Mouse (Mus musculus): ENCODE data around the gene Scube2. TPM values are rescaled to one million over a fixed set of nuclear protein-coding genes. Genes with fewer than 3 reads are reported as not detected.

The Scube2 gene
- total RNA-seq, 2 experiments from 2014 or later, result not detected

GRCm38 (mm10) chr7:109751427-109752007, 114.0 kb downstream of the Scube2 start:
- ATAC-seq (replicated peaks; ENCODE audit: poor library complexity, severe bottlenecking), result 0 out of 2 replicates have a peak, but pooled peaks have one; percentile 3

Other genes with a start within 250 kb of the Scube2 start
- 0.49 TPM in 1 of 2 replicates, not detected in the other for gene St5, start 162.1 kb downstream of the Scube2 start, total RNA-seq (2014; fragmentation: Nextera tagmentation)
- 0.72 and 1.6 TPM in 2 replicates for gene St5, start 162.1 kb downstream of the Scube2 start, total RNA-seq (2017)
- 44.7 and 52.5 TPM in 2 replicates for gene Akip1, start 162.0 kb downstream of the Scube2 start, total RNA-seq (2014; fragmentation: Nextera tagmentation)
- gene Akip1, start 162.0 kb downstream of the Scube2 start, total RNA-seq (2017), result 20.8 and 25.9 TPM in 2 replicates
- gene BC051019, start 141.8 kb downstream of the Scube2 start, total RNA-seq (2014; fragmentation: Nextera tagmentation), result not detected in 2 replicates
- not detected in 2 replicates for gene BC051019, start 141.8 kb downstream of the Scube2 start, total RNA-seq (2017)
- gene Ascl3, start 134.0 kb downstream of the Scube2 start, total RNA-seq (2014; fragmentation: Nextera tagmentation), result not detected in 2 replicates
- gene Ascl3, start 134.0 kb downstream of the Scube2 start, total RNA-seq (2017), result not detected in 2 replicates
- gene Tmem9b, start 112.8 kb downstream of the Scube2 start, total RNA-seq (2014; fragmentation: Nextera tagmentation), result 29.3 and 33.6 TPM in 2 replicates
- gene Tmem9b, start 112.8 kb downstream of the Scube2 start, total RNA-seq (2017), result 20.3 and 28.0 TPM in 2 replicates
- gene Nrip3, start 83.7 kb downstream of the Scube2 start, total RNA-seq (2014; fragmentation: Nextera tagmentation), result not detected in 2 replicates
- not detected in 2 replicates for gene Nrip3, start 83.7 kb downstream of the Scube2 start, total RNA-seq (2017)
- 79.8 and 85.7 TPM in 2 replicates for gene Dennd5a, start 94.8 kb upstream of the Scube2 start, total RNA-seq (2014; fragmentation: Nextera tagmentation)
- gene Dennd5a, start 94.8 kb upstream of the Scube2 start, total RNA-seq (2017), result 52.4 and 56.1 TPM in 2 replicates
- gene Tmem41b, start 121.2 kb upstream of the Scube2 start, total RNA-seq (2014; fragmentation: Nextera tagmentation), result 18.8 and 30.2 TPM in 2 replicates
- gene Tmem41b, start 121.2 kb upstream of the Scube2 start, total RNA-seq (2017), result 21.6 and 40.5 TPM in 2 replicates
- 111 and 115 TPM in 2 replicates for gene Ipo7, start 152.6 kb upstream of the Scube2 start, total RNA-seq (2014; fragmentation: Nextera tagmentation)
- gene Ipo7, start 152.6 kb upstream of the Scube2 start, total RNA-seq (2017), result 239 and 262 TPM in 2 replicates
- gene Zfp143, start 195.5 kb upstream of the Scube2 start, total RNA-seq (2014; fragmentation: Nextera tagmentation), result 13.4 and 21.6 TPM in 2 replicates
- gene Zfp143, start 195.5 kb upstream of the Scube2 start, total RNA-seq (2017), result 27.1 and 37.4 TPM in 2 replicates